ENCODE assay signal across 19 mouse cellular contexts in the genomic region with DNA sequence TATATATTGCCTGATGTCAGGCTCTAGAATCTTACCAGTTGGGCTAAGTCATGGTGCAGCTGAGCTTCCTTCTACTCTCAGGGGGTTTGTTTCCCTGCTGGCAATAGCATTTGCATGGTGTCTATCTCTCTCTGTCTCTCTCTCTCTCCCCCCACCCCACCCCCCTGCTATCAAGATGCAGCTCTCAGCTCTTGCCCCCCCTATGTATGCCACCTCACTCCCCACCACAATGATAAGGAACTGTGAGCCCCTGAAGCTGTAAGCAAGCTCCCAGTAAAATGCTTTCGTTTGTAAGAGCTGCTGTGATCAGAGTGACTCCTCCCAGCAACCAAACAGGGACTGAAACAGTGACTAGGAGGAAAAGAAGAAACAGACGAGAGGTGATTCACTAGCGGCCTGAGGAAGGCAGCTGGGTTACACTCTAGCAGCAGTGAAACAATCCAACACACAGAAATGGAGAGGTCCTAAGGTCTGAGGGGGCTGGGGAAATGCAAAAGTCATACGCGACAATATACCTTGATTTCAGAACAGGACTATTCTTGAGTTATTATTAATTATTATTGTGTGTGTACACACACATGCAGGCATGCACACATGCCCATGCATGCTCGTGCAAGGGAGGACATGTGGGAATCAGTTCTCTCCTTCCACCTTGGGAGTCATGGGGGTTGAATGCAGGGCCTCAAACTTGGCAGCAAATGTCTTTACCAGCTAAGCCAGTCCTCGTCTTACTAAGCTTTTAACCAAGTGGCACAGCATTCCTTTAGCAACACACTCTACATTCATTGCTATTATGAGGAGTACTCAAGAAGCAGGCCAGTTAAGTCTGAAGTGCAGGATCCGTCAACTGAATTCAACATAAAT. TPM values are rescaled to one million over a fixed set of nuclear protein-coding genes. Genes with fewer than 3 reads are reported as not detected.
A peak's percentile ranks its signal among the peaks of the same experiment; 100 is the strongest.
DNase-seq lines count a peak whose midpoint lies in the region; ATAC-seq and TF ChIP-seq lines count a peak whose summit lies in the region.
"Had no signal": no experiment of that assay in that cellular context is flagged by ENCODE, and none has a peak within 500 bp of the region (broad histone marks: within the 10 kb centered on the region; RNA-seq: fewer than 3 reads in every experiment).

No protein-coding gene starts in this region.

- no peak overlapping the region for H3K4me3 ChIP-seq in kidney, postnatal 0 days (replicated peaks; ENCODE audit: low read depth, low read length)
- no peak overlapping the region for H3K4me3 ChIP-seq in kidney, embryonic 16.5 days (ENCODE audit: low read length)
- H3K4me3 ChIP-seq in brown adipose tissue, adult 24 weeks (ENCODE audit: insufficient read depth, low read depth, low read length), result no peak overlapping the region

- H3K9me3 ChIP-seq in kidney, postnatal 0 days (replicated peaks; ENCODE audit: low read length), result no peaks in the 10 kb centered on the region
- H3K9me3 ChIP-seq in kidney, embryonic 16.5 days (ENCODE audit: low read length), result no peaks in the 10 kb centered on the region

- 62% methylated on average over 8 of the region's 8 CpGs for WGBS in kidney, postnatal 0 days
- 64% methylated on average over 8 of the region's 8 CpGs for WGBS in kidney, embryonic 16.5 days

- no peak overlapping the region for H3K9ac ChIP-seq in kidney, postnatal 0 days (ENCODE audit: low read depth, low read length)
- no peak overlapping the region for H3K9ac ChIP-seq in kidney, embryonic 16.5 days (replicated peaks; ENCODE audit: low read length)

- peak overlapping the region; percentile 64; the same call in 1 of the 2 replicates for H3K27ac ChIP-seq in kidney, postnatal 0 days
- no peak overlapping the region; the same call in 1 of the 2 replicates for H3K27ac ChIP-seq in kidney, embryonic 16.5 days (ENCODE audit: low read length)
- peak overlapping the region; percentile 45; the same call in 1 of the 2 replicates for H3K27ac ChIP-seq in brown adipose tissue, adult 24 weeks (replicated peaks; ENCODE audit: low read depth, low read length)
- H3K27ac ChIP-seq: hindbrain, postnatal 0 days had no signal

- H3K4me1 ChIP-seq in kidney, postnatal 0 days (replicated peaks; ENCODE audit: insufficient read depth, low read length), result no peaks in the 10 kb centered on the region
- peaks cover 13% of the 10 kb centered on the region; the same call in 1 of the 2 replicates for H3K4me1 ChIP-seq in kidney, embryonic 16.5 days (ENCODE audit: insufficient read depth, low read length)
- H3K4me1 ChIP-seq in brown adipose tissue, adult 24 weeks (ENCODE audit: control insufficient read depth, insufficient read depth, insufficient read length, low read length), result peaks cover 3% of the 10 kb centered on the region; the same call in 1 of the 2 replicates

- no peak for TF ChIP-seq CTCF in kidney, postnatal 0 days (IDR thresholded peaks at IDR 0.05; ENCODE audit: low read depth)

- no peak for ATAC-seq in kidney, postnatal 0 days (replicated peaks; ENCODE audit: low FRiP score, low read depth)
- ATAC-seq in kidney, embryonic 16.5 days (ENCODE audit: low FRiP score, low TSS enrichment), result no peak
- ATAC-seq in megakaryocyte-erythroid progenitor cell, adult 5-6 weeks (replicated peaks; ENCODE audit: low FRiP score, low TSS enrichment, poor library complexity, severe bottlenecking), result peak; percentile 21; the same call in 1 of the 2 replicates
- ATAC-seq: hindbrain, postnatal 0 days had no signal

- no peaks in the 10 kb centered on the region for H3K36me3 ChIP-seq in kidney, postnatal 0 days (ENCODE audit: insufficient read depth, low read length)
- H3K36me3 ChIP-seq in kidney, embryonic 16.5 days (ENCODE audit: insufficient read depth, low read length), result no peaks in the 10 kb centered on the region

- no peak overlapping the region for H3K4me2 ChIP-seq in kidney, postnatal 0 days (ENCODE audit: low read length)
- H3K4me2 ChIP-seq in kidney, embryonic 16.5 days (replicated peaks; ENCODE audit: low read depth, low read length), result no peak overlapping the region

- H3K27me3 ChIP-seq in kidney, postnatal 0 days (ENCODE audit: insufficient read depth, low read length), result no peaks in the 10 kb centered on the region
- no peaks in the 10 kb centered on the region for H3K27me3 ChIP-seq in kidney, embryonic 16.5 days (ENCODE audit: insufficient read depth, low read length)

- no peak for DNase-seq in kidney, postnatal 0 days (ENCODE audit: low spot score)
- peak; percentile 29 for DNase-seq in 416B (ENCODE audit: low read depth)
- DNase-seq in thymus, postnatal 10 days (ENCODE audit: low spot score in 2 of 2), result no peak
- DNase-seq in heart, adult 8-10 months (ENCODE audit: low spot score), result no peak
- DNase-seq in kidney, adult 8-10 months, result no peak
- DNase-seq: cerebellum, adult 11-12 months; kidney, postnatal 36 days; lung, postnatal 36 days; midbrain, embryonic 14.5 days; thymus, postnatal 36 days had no signal

RNA-seq across cellular contexts. Expression of a gene that starts 1.6 kb away (rescaled TPM):
- polyA plus RNA-seq in kidney, postnatal 0 days (2015; fragmentation: Nextera tagmentation; extraction: Ambion mirVana), result not detected in 2 replicates
- polyA plus RNA-seq in kidney, embryonic 16.5 days (2015; fragmentation: Nextera tagmentation; extraction: Ambion mirVana), result not detected in 2 replicates
- not detected in 2 replicates for polyA plus RNA-seq in brown adipose tissue, adult 24 weeks (2012; ENCODE audit: insufficient read depth, insufficient read length, missing spikeins)
- not detected in 2 replicates for total RNA-seq in megakaryocyte-erythroid progenitor cell, adult 5-6 weeks (2014; fragmentation: Nextera tagmentation)
- total RNA-seq in megakaryocyte-erythroid progenitor cell, adult 5-6 weeks (2017), result not detected in 2 replicates
- total RNA-seq in heart, adult 8-10 months (2022), result not detected
- total RNA-seq: hindbrain, postnatal 0 days; layer of hippocampus, postnatal 14 days had no signal
- polyA plus RNA-seq: cortical plate, adult 2 months; gonadal fat pad, adult 2 months; heart, embryonic 16.5 days; hindbrain, postnatal 0 days; limb, embryonic 11.5 days; midbrain, embryonic 14.5 days had no signal

RNA-seq across cellular contexts. Expression of a gene that starts 3.2 kb away (rescaled TPM):
- 127 and 140 TPM in 2 replicates for polyA plus RNA-seq in kidney, postnatal 0 days (2015; fragmentation: Nextera tagmentation; extraction: Ambion mirVana)
- polyA plus RNA-seq in kidney, embryonic 16.5 days (2015; fragmentation: Nextera tagmentation; extraction: Ambion mirVana), result 85.2 and 87.2 TPM in 2 replicates
- polyA plus RNA-seq in brown adipose tissue, adult 24 weeks (2012; ENCODE audit: insufficient read depth, insufficient read length, missing spikeins), result 85.1 and 99.1 TPM in 2 replicates
- 53.9 and 60.1 TPM in 2 replicates for total RNA-seq in megakaryocyte-erythroid progenitor cell, adult 5-6 weeks (2014; fragmentation: Nextera tagmentation)
- 15.9 and 20.8 TPM in 2 replicates for total RNA-seq in megakaryocyte-erythroid progenitor cell, adult 5-6 weeks (2017)
- total RNA-seq in heart, adult 8-10 months (2022), result 10 to 100 TPM; 75.6 to 96.5 (median 88.1) TPM

RNA-seq across cellular contexts. Expression of a gene that starts 25.9 kb away (rescaled TPM):
- polyA plus RNA-seq in kidney, postnatal 0 days (2015; fragmentation: Nextera tagmentation; extraction: Ambion mirVana), result 0.47 and 0.83 TPM in 2 replicates
- polyA plus RNA-seq in kidney, embryonic 16.5 days (2015; fragmentation: Nextera tagmentation; extraction: Ambion mirVana), result 0.34 TPM in 1 of 2 replicates, not detected in the other
- not detected in 2 replicates for polyA plus RNA-seq in brown adipose tissue, adult 24 weeks (2012; ENCODE audit: insufficient read depth, insufficient read length, missing spikeins)
- not detected in 2 replicates for total RNA-seq in megakaryocyte-erythroid progenitor cell, adult 5-6 weeks (2014; fragmentation: Nextera tagmentation)
- not detected in 2 replicates for total RNA-seq in megakaryocyte-erythroid progenitor cell, adult 5-6 weeks (2017)
- total RNA-seq in heart, adult 8-10 months (2022), result not detected
- total RNA-seq: hindbrain, postnatal 0 days; layer of hippocampus, postnatal 14 days had no signal
- polyA plus RNA-seq: cortical plate, adult 2 months; gonadal fat pad, adult 2 months; hindbrain, postnatal 0 days; limb, embryonic 11.5 days; midbrain, embryonic 14.5 days had no signal
